Mouse (Mus musculus) small intestine, adult 2 months (tissue): ENCODE data around the gene Slc9c1. TPM values are rescaled to one million over a fixed set of nuclear protein-coding genes. Genes with fewer than 3 reads are reported as not detected.
A peak's percentile ranks its signal among the peaks of the same experiment; 100 is the strongest.

ENCODE experiments used
- H3K27ac ChIP-seq: fragments of 200-500 bp; 2 replicates; pipeline ENCODE4 v1.5.1; 2012; ENCODE audit warnings: low read depth, low read length, control low read depth, inconsistent platforms; ENCODE audit not compliant: insufficient read depth
- H3K27me3 ChIP-seq: fragments of 200-500 bp; 2 replicates; pipeline ENCODE4 v1.6.1; 2012; ENCODE audit warnings: mild to moderate bottlenecking, moderate library complexity, low read length, inconsistent platforms; ENCODE audit not compliant: control insufficient read depth, insufficient read depth
- H3K36me3 ChIP-seq: fragments of 200-500 bp; 2 replicates; pipeline ENCODE4 v1.6.1; 2012; ENCODE audit warnings: mild to moderate bottlenecking, low read length, control low read depth, inconsistent platforms; ENCODE audit not compliant: control insufficient read depth, insufficient read depth
- H3K4me1 ChIP-seq: fragments of 200-500 bp; 2 replicates; pipeline ENCODE4 v1.6.1; 2012; ENCODE audit warnings: low read length, inconsistent platforms, mixed read lengths; ENCODE audit not compliant: control insufficient read depth, insufficient read depth, insufficient read length
- H3K4me3 ChIP-seq: fragments of 200-500 bp; 2 replicates; pipeline ENCODE4 v1.5.1; 2012; ENCODE audit warnings: low read depth, mild to moderate bottlenecking, control low read depth, inconsistent platforms, low read length, moderate library complexity
- CTCF ChIP-seq: fragments of 200-500 bp; IDR thresholded peaks from 2 replicates; pipeline ENCODE4 v1.5.1; 2012; ENCODE audit warnings: low read depth, mild to moderate bottlenecking, control low read depth, inconsistent platforms, low read length, moderate library complexity, mixed read lengths; ENCODE audit not compliant: insufficient replicate concordance, insufficient read length; ENCODE audit errors: extremely low read depth
- POLR2A ChIP-seq: fragments of 200-500 bp; IDR thresholded peaks from 2 replicates; pipeline ENCODE4 v1.6.1; 2012; ENCODE audit warnings: low read depth, mild to moderate bottlenecking, control low read depth, inconsistent platforms, low read length, moderate library complexity
- WGBS: fragments of 180-500 bp; shearing (Covaris S2); methylation state at CpG from one replicate; pipeline ENCODE4 v1.1.7; 2018; 5-methylcytosine and 5-hydroxymethylcytosine counted together
- polyA plus RNA-seq: library from polyadenylated mRNA; depleted of rRNA; stranded (reverse); fragments of >200 nt; gene quantifications from 2 replicates; pipeline ENCODE4 v1.2.3, GENCODE M21; 2012

Gene Slc9c1
- polyA plus RNA-seq, 1 experiment: not detected

DNA sequence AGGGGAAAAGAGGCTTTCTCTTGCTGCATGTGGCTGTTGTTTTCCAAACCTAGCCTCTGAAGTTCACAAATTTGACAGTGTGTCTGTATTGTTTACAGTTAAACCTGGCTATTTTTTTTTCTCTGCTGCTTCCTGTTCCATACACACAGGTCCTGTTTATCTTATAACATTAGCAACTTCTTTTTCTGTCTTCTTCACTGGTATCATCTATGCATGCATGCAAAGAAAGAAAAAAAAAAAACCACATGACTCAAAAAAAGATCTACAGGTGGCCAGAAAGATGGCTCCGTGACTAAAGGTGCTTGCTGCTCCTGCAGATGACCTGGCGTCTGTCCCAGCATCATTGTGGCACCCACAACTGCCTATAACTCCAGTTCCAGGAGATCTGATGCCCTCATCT lies 90.2 kb downstream of the Slc9c1 start:
- Histone ChIP-seq H3K36me3 (peaks cover 22% of the 10 kb centered on the region), H3K4me1 (peaks cover 1% of the 10 kb centered on the region; the same call in 1 of the 2 replicates), H3K27ac (no peak overlapping the region), H3K27me3 (no peaks in the 10 kb centered on the region), H3K4me3 (no peak overlapping the region)
- TF ChIP-seq CTCF (no peak), POLR2A (no peak)
- 89% methylated on average over 2 of the region's 2 CpGs for WGBS

DNA sequence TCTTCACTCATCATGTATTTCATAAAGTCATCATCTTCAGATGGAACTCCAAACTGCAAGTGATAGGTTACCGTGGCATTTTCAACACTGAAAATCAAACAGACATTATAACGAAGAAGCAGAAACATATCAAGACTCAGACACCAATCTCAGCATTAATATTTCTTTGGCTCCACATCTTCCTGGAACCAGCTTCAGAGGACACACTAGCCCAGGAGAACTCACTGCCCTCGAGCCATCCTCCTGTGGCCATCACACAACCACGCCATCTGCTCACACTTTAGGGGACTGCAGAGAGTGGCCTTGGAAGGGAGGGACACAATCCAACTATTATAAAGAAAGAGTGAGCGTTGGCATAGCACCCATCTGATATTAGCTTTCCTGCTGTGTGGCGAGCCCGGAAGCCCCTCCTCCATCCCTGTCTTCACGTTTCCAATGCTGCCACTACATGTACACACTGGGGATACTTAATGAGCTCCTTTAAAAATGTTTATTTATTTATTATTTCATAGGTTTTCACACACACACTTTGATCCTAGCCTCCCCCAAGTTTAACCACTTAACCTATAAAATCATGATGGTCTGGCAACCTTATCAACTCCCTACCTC lies 94.5 kb downstream of the Slc9c1 start:
- TF ChIP-seq POLR2A (no peak), CTCF (no peak)
- WGBS: 80% methylated on average over 8 of the region's 8 CpGs
- H3K4me1 ChIP-seq: no peaks in the 10 kb centered on the region
- H3K36me3 ChIP-seq: peaks cover 40% of the 10 kb centered on the region
- H3K27me3 ChIP-seq: no peaks in the 10 kb centered on the region
- H3K4me3 ChIP-seq: no peak overlapping the region
- no peak overlapping the region for H3K27ac ChIP-seq

DNA sequence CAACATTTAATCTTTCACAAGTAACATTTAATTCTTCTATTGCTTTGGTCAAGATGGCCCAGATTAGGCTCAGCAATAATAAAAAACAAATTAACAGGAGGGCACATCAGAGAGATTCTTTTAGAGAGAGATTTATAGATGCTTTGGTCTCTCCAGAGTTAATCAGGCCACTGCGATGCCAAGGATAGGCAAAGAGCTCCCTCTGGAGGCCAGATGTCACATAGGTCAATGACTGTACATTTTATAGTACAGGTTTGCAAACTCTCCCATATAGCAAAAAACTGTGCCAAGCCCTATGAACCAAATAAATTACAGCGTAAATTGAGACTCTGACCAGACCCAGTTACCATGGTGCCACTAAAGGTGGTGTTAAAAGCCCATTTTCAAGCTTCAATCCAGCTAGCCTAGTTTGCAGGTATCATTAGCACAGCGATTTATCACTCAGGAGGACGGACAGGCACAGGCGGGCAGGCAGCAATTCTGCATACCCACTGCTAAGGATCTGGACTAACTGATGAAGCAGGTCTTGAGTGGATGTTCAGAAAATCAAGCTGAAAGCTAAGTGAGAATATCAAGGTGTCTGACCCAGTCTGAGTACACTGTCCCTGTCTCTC lies 95.3 kb downstream of the Slc9c1 start:
- 60% methylated on average over 5 of the region's 5 CpGs for WGBS
- peak; percentile 41; the same call in 1 of the 2 replicates for TF ChIP-seq CTCF
- no peak for TF ChIP-seq POLR2A

DNA sequence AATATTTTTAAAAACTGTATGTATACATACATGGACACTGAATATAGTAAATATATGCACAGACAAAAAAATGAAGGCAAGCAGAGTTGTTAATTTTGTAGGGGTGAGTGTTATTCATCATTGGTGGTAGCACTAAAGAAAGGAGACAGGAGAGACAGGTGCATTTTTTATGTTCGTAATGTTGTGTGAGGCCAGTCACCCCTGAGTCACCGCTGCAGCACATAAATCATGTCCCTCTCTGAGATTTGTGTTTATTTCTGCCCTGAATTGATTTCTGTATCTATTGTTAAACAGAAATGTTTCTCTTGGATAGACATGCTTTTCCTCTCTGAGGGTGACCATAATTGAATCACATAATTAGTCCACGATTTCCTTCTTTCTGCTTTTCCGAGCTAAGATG lies 97.3 kb downstream of the Slc9c1 start:
- peaks cover 48% of the 10 kb centered on the region for H3K36me3 ChIP-seq
- WGBS: 83% methylated on average over 4 of the region's 4 CpGs
- H3K27me3 ChIP-seq: no peaks in the 10 kb centered on the region
- no peak overlapping the region for H3K4me3 ChIP-seq
- TF ChIP-seq CTCF (no peak), POLR2A (no peak)
- no peaks in the 10 kb centered on the region for H3K4me1 ChIP-seq
- H3K27ac ChIP-seq: no peak overlapping the region

More for the DNA sequence above, 95.3 kb downstream of the Slc9c1 start:
- Histone ChIP-seq H3K27ac (no peak overlapping the region), H3K36me3 (peaks cover 46% of the 10 kb centered on the region), H3K4me1 (no peaks in the 10 kb centered on the region), H3K4me3 (no peak overlapping the region), H3K27me3 (no peaks in the 10 kb centered on the region)

DNA sequence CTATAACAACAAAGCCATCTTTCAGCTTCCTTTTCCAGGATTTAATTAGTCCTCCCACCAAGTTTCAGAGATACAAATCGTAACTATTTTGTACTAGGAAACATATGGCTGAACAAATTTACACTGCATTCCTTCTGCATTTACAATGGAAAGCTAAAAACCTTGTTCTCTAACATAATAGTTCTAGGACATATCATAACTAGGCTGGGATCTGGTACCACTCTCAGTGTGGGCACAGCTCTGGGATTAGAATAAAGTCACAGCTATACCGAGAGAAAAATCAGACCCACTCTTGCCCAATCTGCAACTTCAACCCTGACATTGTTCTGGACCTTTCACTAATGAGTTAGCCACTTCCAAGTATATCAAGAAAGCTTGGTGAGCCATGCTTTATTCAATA lies 100.7 kb downstream of the Slc9c1 start:
- no peaks in the 10 kb centered on the region for H3K27me3 ChIP-seq
- TF ChIP-seq CTCF: no peak
- no peak for TF ChIP-seq POLR2A
- H3K4me1 ChIP-seq: no peaks in the 10 kb centered on the region
- peaks cover 56% of the 10 kb centered on the region for H3K36me3 ChIP-seq
- H3K27ac ChIP-seq: no peak overlapping the region
- WGBS: 87% methylated on average over 2 of the region's 2 CpGs
- no peak overlapping the region for H3K4me3 ChIP-seq

DNA sequence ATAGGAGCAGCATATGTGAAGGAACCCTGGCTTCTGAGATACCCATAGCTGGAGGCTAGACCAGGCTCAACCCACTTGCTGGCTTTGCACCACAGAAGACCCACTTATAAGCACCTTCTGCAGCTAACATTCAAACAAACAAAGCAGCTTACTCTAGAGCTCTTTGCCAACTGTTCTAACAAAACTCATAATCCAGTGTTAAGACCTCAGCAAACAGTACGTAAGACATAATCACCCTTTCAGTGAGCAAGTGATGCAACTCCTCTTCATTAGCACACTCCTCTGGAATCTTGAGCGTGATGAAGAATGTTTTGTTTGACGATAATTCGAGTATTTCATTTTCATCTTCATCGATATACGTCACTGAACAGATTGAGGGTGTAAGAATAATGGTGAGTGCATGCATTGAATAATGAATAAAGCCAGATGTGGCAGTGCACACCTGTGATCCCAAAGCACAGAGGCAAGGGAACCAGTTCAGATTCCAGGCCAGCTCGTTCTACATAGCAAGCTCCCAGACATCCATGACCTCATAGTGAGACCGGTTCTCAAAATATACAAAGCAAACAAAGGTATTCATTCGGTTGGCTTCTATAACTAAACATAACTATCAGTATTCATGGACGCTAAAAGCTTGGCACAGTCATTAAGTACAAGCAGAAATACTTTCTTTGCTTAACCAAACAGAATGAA lies 105.1 kb downstream of the Slc9c1 start:
- 74% methylated on average over 10 of the region's 10 CpGs for WGBS
- no peak overlapping the region for H3K4me3 ChIP-seq
- no peak overlapping the region for H3K27ac ChIP-seq
- H3K4me1 ChIP-seq: peaks cover 8% of the 10 kb centered on the region; the same call in 1 of the 2 replicates
- TF ChIP-seq CTCF (no peak), POLR2A (no peak)
- no peaks in the 10 kb centered on the region for H3K27me3 ChIP-seq
- peaks cover 36% of the 10 kb centered on the region for H3K36me3 ChIP-seq

DNA sequence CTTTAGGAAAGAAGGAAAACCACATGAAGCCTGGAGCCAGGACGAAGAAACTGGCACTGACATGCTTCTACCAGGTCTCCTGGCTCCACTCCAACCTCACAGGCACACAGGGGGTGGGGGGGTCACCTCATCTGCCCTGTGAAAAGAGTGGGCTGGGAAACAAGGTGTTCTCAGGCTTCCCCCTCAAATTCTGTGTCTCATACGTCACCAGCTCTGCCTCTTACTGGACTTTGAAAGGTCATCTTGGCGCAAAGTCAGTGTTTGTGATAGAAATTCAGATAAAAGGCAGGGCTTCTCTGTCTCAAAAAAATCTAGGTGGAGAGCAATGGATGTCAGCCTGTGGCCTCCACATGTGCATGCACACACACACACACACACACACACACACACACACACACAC lies 106.2 kb downstream of the Slc9c1 start:
- no peak overlapping the region for H3K27ac ChIP-seq
- peaks cover 32% of the 10 kb centered on the region for H3K36me3 ChIP-seq

More for the DNA sequence above, 106.2 kb downstream of the Slc9c1 start:
- H3K4me1 ChIP-seq: peaks cover 14% of the 10 kb centered on the region; the same call in 1 of the 2 replicates
- WGBS: 67% methylated on average over 3 of the region's 3 CpGs
- H3K27me3 ChIP-seq: no peaks in the 10 kb centered on the region
- no peak overlapping the region for H3K4me3 ChIP-seq
- TF ChIP-seq POLR2A: no peak
- TF ChIP-seq CTCF: no peak
